Mouse (Mus musculus) heart, postnatal 0 days (tissue): ENCODE data around the gene Hspa1l.
"Not testable (repeated sequence)": the region's sequence is repeated elsewhere in the genome, so short reads cannot be mapped to it uniquely, and the experiment has no call there.

ENCODE experiments used
- CTCF ChIP-seq: IDR thresholded peaks from 2 replicates; pipeline ENCODE4 v1.5.1; 2016; ENCODE audit warnings: antibody characterized with exemption, control low read depth, low read depth
- EP300 ChIP-seq: IDR thresholded peaks from 2 replicates; pipeline ENCODE4 v1.6.1; 2016; ENCODE audit warnings: antibody characterized with exemption, low read depth

- TF ChIP-seq CTCF, EP300: not testable (repeated sequence)
Measured at GRCm38 (mm10) chr17:34972069-34972749, at the start of gene Hspa1l, which contains the start of gene Hspa1a.
